Mouse (Mus musculus): ENCODE measurements at regions not wholly inside any gene's neighbourhood (a gene's known extent, or its start where the extent isn't known, plus 50 kb on each side); places are given as distances from the start of the nearest gene placed in this dataset.

DNA sequence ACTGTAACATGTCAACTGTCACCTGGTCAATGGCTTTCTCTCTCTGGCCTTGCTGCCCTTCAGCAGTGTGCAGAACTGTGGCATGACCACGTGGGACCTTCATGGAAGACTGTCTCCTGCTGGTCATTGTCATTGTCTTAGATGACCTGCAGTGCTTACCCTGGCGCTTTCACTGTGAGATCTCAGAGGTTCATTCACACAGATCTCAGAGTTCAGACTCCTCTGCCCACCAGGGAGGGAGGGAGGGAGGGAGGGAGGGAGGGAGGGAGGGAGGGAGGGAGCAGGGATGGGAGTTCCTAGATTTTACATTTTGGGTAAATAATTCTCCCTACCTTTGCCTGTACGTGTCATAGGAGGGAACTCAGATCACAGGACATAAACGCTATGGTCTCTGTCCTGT is 79.6 kb upstream of the Mrps6 start:
- in situ Hi-C loops (cut with MboI; ENCODE audit: low pct_ligation_motif_present, low pct_unique_long_range_greater_than_20kb, low sequenced_read_pairs) = no loop called here

DNA sequence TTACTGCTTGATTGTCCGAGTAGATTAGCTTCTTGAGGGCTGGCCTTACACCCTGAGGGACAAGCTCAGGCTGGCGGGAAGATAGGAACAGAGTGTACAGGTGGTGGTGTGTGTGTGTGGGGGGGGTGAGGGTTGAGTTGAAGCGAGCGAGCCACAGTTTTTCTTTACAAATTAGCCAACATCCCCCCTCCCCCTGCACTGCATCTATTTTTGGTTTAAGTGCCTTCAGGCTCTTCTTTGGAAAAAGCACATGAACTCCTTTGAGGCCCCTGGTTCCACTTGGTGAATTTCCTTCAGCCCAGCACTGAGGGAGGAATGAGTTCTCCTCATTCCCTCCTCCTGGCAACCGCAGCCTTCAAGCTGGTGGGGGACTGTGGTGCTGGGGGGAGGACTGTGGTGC is 79.2 kb upstream of the Mrps6 start:
- H3K27ac ChIP-seq (ENCODE audit: insufficient read depth, low read depth) = no peak overlapping the region
- in situ Hi-C loops (cut with MboI; ENCODE audit: low pct_ligation_motif_present, low pct_unique_long_range_greater_than_20kb, low sequenced_read_pairs) = no loop called here
- no peaks in the 10 kb centered on the region for H3K79me2 ChIP-seq (replicated peaks; ENCODE audit: control insufficient read depth, extremely low read depth, insufficient read depth, poor library complexity, severe bottlenecking)
- no peak overlapping the region for H3K4me3 ChIP-seq (replicated peaks in 1 of 3; ENCODE audit: low read depth in 2 of 3, low read length in 2 of 3, poor library complexity in 1 of 3)
- no peak overlapping the region for H3K4me2 ChIP-seq (ENCODE audit: insufficient read depth, low read depth, poor library complexity, severe bottlenecking)
- H3K9me3 ChIP-seq (replicated peaks; ENCODE audit: low read length) = no peaks in the 10 kb centered on the region
- dilution Hi-C loops (cut with MboI; ENCODE audit: extremely low pct_ligation_motif_present, extremely low pct_unique_long_range_greater_than_20kb, low sequenced_read_pairs) = no loop called here
- TF ChIP-seq MEF2A (IDR thresholded peaks at IDR 0.05; ENCODE audit: borderline replicate concordance, low read depth, low read length) (0 out of 2 replicates have a peak, but pooled peaks have one; percentile 24), BHLHE40 (IDR thresholded peaks at IDR 0.05; ENCODE audit: low read depth, low read length) (no peak)
- no peaks in the 10 kb centered on the region for H3K27me3 ChIP-seq (replicated peaks)
- H3K4me1 ChIP-seq (ENCODE audit: control insufficient read depth in 1 of 2, insufficient read depth in 2 of 2) = peaks cover 9 to 19% of the 10 kb centered on the region in 2 experiments
- no peak overlapping the region for H3K9ac ChIP-seq (ENCODE audit: insufficient read depth, low read depth)
- no peaks in the 10 kb centered on the region for H3K36me3 ChIP-seq (replicated peaks in 1 of 2; ENCODE audit: control insufficient read depth in 1 of 2, insufficient read depth in 1 of 2, low read length in 1 of 2)
- no peak for DNase-seq (ENCODE audit: extremely low read depth)

More for the DNA sequence above, 79.6 kb upstream of the Mrps6 start:
- H3K79me2 ChIP-seq (replicated peaks; ENCODE audit: control insufficient read depth, extremely low read depth, insufficient read depth, poor library complexity, severe bottlenecking) = no peaks in the 10 kb centered on the region
- H3K4me1 ChIP-seq (ENCODE audit: control insufficient read depth in 1 of 2, insufficient read depth in 2 of 2) = peaks cover 9 to 19% of the 10 kb centered on the region in 2 experiments
- H3K36me3 ChIP-seq (replicated peaks in 1 of 2; ENCODE audit: control insufficient read depth in 1 of 2, insufficient read depth in 1 of 2, low read length in 1 of 2) = no peaks in the 10 kb centered on the region
- no peak overlapping the region for H3K27ac ChIP-seq (ENCODE audit: insufficient read depth, low read depth)
- H3K9me3 ChIP-seq (replicated peaks; ENCODE audit: low read length) = no peaks in the 10 kb centered on the region
- no peak overlapping the region for H3K4me3 ChIP-seq (replicated peaks in 1 of 3; ENCODE audit: low read depth in 2 of 3, low read length in 2 of 3, poor library complexity in 1 of 3)
- no peak overlapping the region for H3K4me2 ChIP-seq (ENCODE audit: insufficient read depth, low read depth, poor library complexity, severe bottlenecking)
- TF ChIP-seq HCFC1 (IDR thresholded peaks at IDR 0.05; ENCODE audit: low read depth, low read length) = no peak
- no peak for TF ChIP-seq JUND (conservative IDR thresholded peaks at IDR 0.05; ENCODE audit: low read depth, low read length)
- no peak for TF ChIP-seq MXI1 (IDR thresholded peaks at IDR 0.05; ENCODE audit: low read depth, low read length)
- TF ChIP-seq NRF1 (IDR thresholded peaks at IDR 0.05; ENCODE audit: low read depth, low read length) = no peak
- no peak for TF ChIP-seq CTCF (conservative IDR thresholded peaks at IDR 0.05 in 1 of 2, IDR thresholded peaks at IDR 0.05 in 1 of 2; ENCODE audit: low read depth in 2 of 2, low read length in 2 of 2)
- no peak for TF ChIP-seq USF2 (conservative IDR thresholded peaks at IDR 0.05; ENCODE audit: low read depth, low read length)
- TF ChIP-seq TCF12 (IDR thresholded peaks at IDR 0.05; ENCODE audit: low read depth, low read length) = no peak
- TF ChIP-seq ZNF384 (IDR thresholded peaks at IDR 0.05; ENCODE audit: low read depth, low read length) = no peak
- no peak for TF ChIP-seq RCOR1 (conservative IDR thresholded peaks at IDR 0.05; ENCODE audit: low read depth, low read length)
- no peak for TF ChIP-seq ETS1 (conservative IDR thresholded peaks at IDR 0.05; ENCODE audit: low read depth, low read length)
- no peak for TF ChIP-seq USF1 (IDR thresholded peaks at IDR 0.05; ENCODE audit: low read depth, low read length)
- no peak for TF ChIP-seq IRF4 (IDR thresholded peaks at IDR 0.05; ENCODE audit: low read depth, low read length)
- no peak for TF ChIP-seq KAT2A (IDR thresholded peaks at IDR 0.05; ENCODE audit: insufficient replicate concordance, low read length)
- TF ChIP-seq ZKSCAN1 (IDR thresholded peaks at IDR 0.05; ENCODE audit: borderline replicate concordance, low read depth, low read length) = no peak
- dilution Hi-C loops (cut with MboI; ENCODE audit: extremely low pct_ligation_motif_present, extremely low pct_unique_long_range_greater_than_20kb, low sequenced_read_pairs) = no loop called here
- H3K27me3 ChIP-seq (replicated peaks) = no peaks in the 10 kb centered on the region
- DNase-seq (ENCODE audit: extremely low read depth) = no peak
- H3K9ac ChIP-seq (ENCODE audit: insufficient read depth, low read depth) = no peak overlapping the region

Data from CH12.LX (cell line).